8 mouse cellular contexts compared by ENCODE assay signal in the genomic region with DNA sequence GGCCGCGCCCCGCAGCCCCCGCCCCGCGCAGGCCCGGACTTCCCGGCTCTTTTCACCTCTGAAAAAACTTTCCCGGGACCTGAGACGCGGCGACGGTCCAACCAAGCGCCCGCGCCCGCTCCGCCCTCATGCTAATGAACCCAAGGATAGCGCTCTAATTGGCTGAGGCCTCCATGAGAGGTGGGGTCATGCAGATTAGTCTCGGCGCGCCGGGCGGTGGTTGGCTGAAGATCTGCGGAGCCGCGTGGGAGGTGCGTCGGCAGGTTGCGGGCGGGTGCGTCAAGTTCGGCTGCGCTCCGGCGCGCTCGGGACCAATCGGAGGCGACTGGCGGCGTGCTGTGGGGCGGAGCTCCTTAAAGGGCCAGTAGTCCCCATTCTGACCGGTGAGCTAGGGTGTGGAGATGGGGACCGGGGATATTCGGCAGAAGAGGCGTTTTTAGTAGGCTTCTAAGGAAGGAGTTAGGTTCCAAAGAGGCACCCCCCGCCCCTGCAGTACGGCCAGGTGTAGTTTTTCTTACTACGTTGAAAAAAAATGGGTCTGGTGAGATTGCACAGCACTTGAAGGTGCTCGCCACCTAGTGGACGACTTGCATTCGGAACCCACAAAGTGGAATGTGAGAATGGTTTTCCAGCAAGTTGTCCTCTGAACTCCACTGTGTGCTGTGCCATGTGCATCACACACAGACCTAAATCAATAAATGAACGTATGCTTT. TPM values are rescaled to one million over a fixed set of nuclear protein-coding genes. Genes with fewer than 3 reads are reported as not detected.
DNase-seq lines count a peak whose midpoint lies in the region; ATAC-seq and TF ChIP-seq lines count a peak whose summit lies in the region.

A gene (minus strand): TSS at position 130 of the 713 bp plus-strand sequence.

- TF ChIP-seq CTCF in heart, adult 2 months (IDR thresholded peaks at IDR 0.05), result peak; percentile 90

- peak within 1 kb of the TSS; percentile 93 for H3K4me2 ChIP-seq in embryonic facial prominence, embryonic 14.5 days (ENCODE audit: low read depth, low read length)
- peak within 1 kb of the TSS; percentile 93 for H3K4me2 ChIP-seq in limb, embryonic 13.5 days (replicated peaks)
- peak within 1 kb of the TSS; percentile 95 for H3K4me2 ChIP-seq in midbrain, embryonic 16.5 days (ENCODE audit: low read length)

- peak; percentile 69; the same call in 1 of the 2 replicates for TF ChIP-seq EP300 in heart, adult 2 months (IDR thresholded peaks at IDR 0.05; ENCODE audit: insufficient read depth, low read depth, low read length)

- peaks cover 19% of the 10 kb centered on the region for H3K4me1 ChIP-seq in embryonic facial prominence, embryonic 14.5 days (ENCODE audit: control insufficient read depth, insufficient read depth, low read length)
- peaks cover 3% of the 10 kb centered on the region; the same call in 1 of the 2 replicates for H3K4me1 ChIP-seq in heart, adult 2 months (ENCODE audit: control insufficient read depth, insufficient read depth, low read length)
- H3K4me1 ChIP-seq in limb, embryonic 13.5 days, result peaks cover 36% of the 10 kb centered on the region
- H3K4me1 ChIP-seq in midbrain, embryonic 16.5 days (ENCODE audit: control insufficient read depth, insufficient read depth, low read length), result peaks cover 18% of the 10 kb centered on the region

- H3K9me3 ChIP-seq in embryonic facial prominence, embryonic 14.5 days (ENCODE audit: control insufficient read depth, low read length), result no peaks in the 10 kb centered on the region
- no peaks in the 10 kb centered on the region for H3K9me3 ChIP-seq in limb, embryonic 13.5 days
- no peaks in the 10 kb centered on the region for H3K9me3 ChIP-seq in midbrain, embryonic 16.5 days (replicated peaks; ENCODE audit: control insufficient read depth, low read length, poor library complexity, severe bottlenecking)

- H3K36me3 ChIP-seq in embryonic facial prominence, embryonic 14.5 days (ENCODE audit: control insufficient read depth, insufficient read depth, low read length), result peaks cover 13% of the 10 kb centered on the region
- no peaks in the 10 kb centered on the region for H3K36me3 ChIP-seq in heart, adult 2 months (ENCODE audit: control insufficient read depth, insufficient read depth, low read length)
- H3K36me3 ChIP-seq in limb, embryonic 13.5 days, result peaks cover 18% of the 10 kb centered on the region
- no peaks in the 10 kb centered on the region for H3K36me3 ChIP-seq in midbrain, embryonic 16.5 days (ENCODE audit: control insufficient read depth, insufficient read depth, low read length)

- peak within 1 kb of the TSS; percentile 72 for H3K27ac ChIP-seq in embryonic facial prominence, embryonic 14.5 days (replicated peaks; ENCODE audit: low read depth, low read length)
- peak within 1 kb of the TSS; percentile 96 for H3K27ac ChIP-seq in heart, adult 2 months
- H3K27ac ChIP-seq in limb, embryonic 13.5 days, result peak within 1 kb of the TSS; percentile 63
- peak within 1 kb of the TSS; percentile 76 for H3K27ac ChIP-seq in midbrain, embryonic 16.5 days (ENCODE audit: low read length)

- peak within 1 kb of the TSS; percentile 85 for H3K9ac ChIP-seq in embryonic facial prominence, embryonic 14.5 days (ENCODE audit: low read depth, low read length)
- H3K9ac ChIP-seq in heart, adult 2 months (ENCODE audit: low read depth, low read length), result peak within 1 kb of the TSS; percentile 99
- H3K9ac ChIP-seq in limb, embryonic 13.5 days, result peak within 1 kb of the TSS; percentile 94
- peak within 1 kb of the TSS; percentile 67 for H3K9ac ChIP-seq in midbrain, embryonic 16.5 days (ENCODE audit: low read depth, low read length)

- intact Hi-C loops in heart, adult 2 months (cut with DNase I), result loop anchor here (2.0 kb wide), 2 partner anchors 26 to 30 kb away; a partner anchor contains a TSS

- no peaks in the 10 kb centered on the region for H3K79me2 ChIP-seq in heart, adult 2 months (replicated peaks; ENCODE audit: control insufficient read depth, insufficient read depth, low read length)

- H3K4me3 ChIP-seq in embryonic facial prominence, embryonic 14.5 days (ENCODE audit: low read depth, low read length), result peak within 1 kb of the TSS; percentile 88
- peak within 1 kb of the TSS; percentile 97 for H3K4me3 ChIP-seq in heart, adult 2 months
- peak within 1 kb of the TSS; percentile 88 for H3K4me3 ChIP-seq in limb, embryonic 13.5 days
- peak within 1 kb of the TSS; percentile 63 for H3K4me3 ChIP-seq in midbrain, embryonic 16.5 days (ENCODE audit: low read depth, low read length)

- 0 out of 2 replicates have a peak, but pooled peaks have one; percentile 52 for TF ChIP-seq POLR2A in heart, adult 2 months (IDR thresholded peaks at IDR 0.05; ENCODE audit: insufficient read depth, low read depth, low read length)

- H3K27me3 ChIP-seq in embryonic facial prominence, embryonic 14.5 days (replicated peaks; ENCODE audit: control insufficient read depth, insufficient read depth, low read length), result no peaks in the 10 kb centered on the region; the same call in 1 of the 2 replicates
- H3K27me3 ChIP-seq in heart, adult 2 months (ENCODE audit: control insufficient read depth, insufficient read depth, low read length), result no peaks in the 10 kb centered on the region
- peaks cover 18% of the 10 kb centered on the region for H3K27me3 ChIP-seq in limb, embryonic 13.5 days
- H3K27me3 ChIP-seq in midbrain, embryonic 16.5 days (ENCODE audit: control insufficient read depth, insufficient read depth, low read depth, low read length), result no peaks in the 10 kb centered on the region; the same call in 1 of the 2 replicates

- under 1% methylated on average over 49 of the region's 54 CpGs for WGBS in embryonic facial prominence, embryonic 14.5 days
- under 1% methylated on average over 54 of the region's 54 CpGs for WGBS in heart, adult 2 months
- WGBS in limb, embryonic 13.5 days, result under 1% methylated on average over 54 of the region's 54 CpGs
- WGBS in midbrain, embryonic 16.5 days, result under 1% methylated on average over 52 of the region's 54 CpGs

- ATAC-seq in embryonic facial prominence, embryonic 14.5 days (ENCODE audit: low read depth), result peak; percentile 96
- peak; percentile 96 for ATAC-seq in limb, embryonic 13.5 days (ENCODE audit: low FRiP score, low read depth)
- peak; percentile 96 for ATAC-seq in midbrain, embryonic 16.5 days

- DNase-seq in 3T3-L1 (ENCODE audit: low read depth, low spot score), result peak; percentile 98
- peak; percentile 97 to 98 for DNase-seq in adrenal gland, postnatal 4 days (ENCODE audit: low spot score in 2 of 2)
- peak; percentile 100 for DNase-seq in embryonic facial prominence, embryonic 14.5 days (ENCODE audit: low spot score)
- peak; percentile 98 to 100 for DNase-seq in heart, adult 2 months
- peak; percentile 99 for DNase-seq in kidney, adult 8-10 months
- DNase-seq in spleen, postnatal 10 days (ENCODE audit: low spot score in 2 of 2), result peak; percentile 95 to 99

RNA-seq across cellular contexts. Expression of the gene that starts here (rescaled TPM):
- total RNA-seq in adrenal gland, postnatal 4 days (2021), result 100 to 1,000 TPM; 107 to 108 TPM
- polyA plus RNA-seq in embryonic facial prominence, embryonic 14.5 days (2014; fragmentation: Nextera tagmentation; extraction: Ambion mirVana), result 66.8 and 78.7 TPM in 2 replicates
- total RNA-seq in heart, adult 2 months (2021), result 10 to 100 TPM; 55.6 to 58.1 TPM
- polyA plus RNA-seq in heart, adult 2 months (2012; rRNA removed), result 44.3 and 54.9 TPM in 2 replicates
- 106 and 109 TPM in 2 replicates for polyA plus RNA-seq in limb, embryonic 13.5 days (2015; fragmentation: Nextera tagmentation; extraction: Ambion mirVana)
- polyA plus RNA-seq in midbrain, embryonic 16.5 days (2015; fragmentation: Nextera tagmentation; extraction: Ambion mirVana), result 24.9 and 25.0 TPM in 2 replicates

Comparison
In these comparisons a context has a peak if more than half of its experiments do, and no peak if none do; other contexts are left out.
1. Peak in every context shown above with its lines: DNase-seq, ATAC-seq, H3K4me3 ChIP-seq and H3K27ac ChIP-seq.